Mouse (Mus musculus) embryonic facial prominence, embryonic 15.5 days (tissue): Measurements from ENCODE around the gene Gm10234. TPM values are rescaled to one million over a fixed set of nuclear protein-coding genes. Genes with fewer than 3 reads are reported as not detected.

Experiments
- ATAC-seq: fragments of 200-750 bp; cut with Nextera tagmentation; 2 replicates; pipeline ENCODE4 v1.8.0; 2017; ENCODE audit warnings: low read depth, moderate TSS enrichment; ENCODE audit not compliant: insufficient number of reproducible peaks, low FRiP score, low TSS enrichment
- H3K27ac ChIP-seq: fragments of 300-500 bp; sonication (generic); replicated peaks from 2 replicates; pipeline ENCODE4 v1.5.1; 2015; ENCODE audit warnings: mild to moderate bottlenecking, inconsistent platforms
- H3K27me3 ChIP-seq: fragments of 300-500 bp; sonication (generic); 2 replicates; pipeline ENCODE4 v1.6.1; 2015; ENCODE audit warnings: inconsistent platforms
- H3K36me3 ChIP-seq: fragments of 300-500 bp; sonication (generic); 2 replicates; pipeline ENCODE4 v1.6.1; 2015; ENCODE audit warnings: mild to moderate bottlenecking, inconsistent platforms
- H3K4me1 ChIP-seq: fragments of 300-500 bp; sonication (generic); 2 replicates; pipeline ENCODE4 v1.6.1; 2015; ENCODE audit warnings: inconsistent platforms
- H3K4me2 ChIP-seq: fragments of 300-500 bp; sonication (generic); replicated peaks from 2 replicates; pipeline ENCODE4 v1.6.1; 2015; ENCODE audit warnings: mild to moderate bottlenecking, inconsistent platforms
- H3K4me3 ChIP-seq: fragments of 300-500 bp; sonication (generic); replicated peaks from 2 replicates; pipeline ENCODE4 v1.5.1; 2015; ENCODE audit warnings: mild to moderate bottlenecking, inconsistent platforms
- H3K9ac ChIP-seq: fragments of 300-500 bp; sonication (generic); 2 replicates; pipeline ENCODE4 v1.6.1; 2015; ENCODE audit warnings: inconsistent platforms
- H3K9me3 ChIP-seq: fragments of 300-500 bp; sonication (generic); replicated peaks from 2 replicates; pipeline ENCODE4 v1.6.1; 2016; ENCODE audit warnings: inconsistent platforms
- WGBS: fragments of 180-500 bp; shearing (Covaris S2); methylation state at CpG from one replicate; pipeline ENCODE4 v1.1.7; 2015; 5-methylcytosine and 5-hydroxymethylcytosine counted together
- polyA plus RNA-seq: library from polyadenylated mRNA; unstranded; fragments of >200 nt; fragmentation: Nextera tagmentation; extraction: Ambion mirVana; gene quantifications from 2 replicates; pipeline ENCODE4 v1.2.1, GENCODE M21; 2015

Gene Gm10234
- polyA plus RNA-seq, result not detected in 2 replicates

- Histone ChIP-seq H3K27me3 (no peaks in the 10 kb centered on the region), H3K4me3 (no peak within 1 kb of the TSS), H3K4me2 (no peak within 1 kb of the TSS), H3K36me3 (no peaks in the 10 kb centered on the region), H3K9ac (no peak within 1 kb of the TSS), H3K4me1 (no peaks in the 10 kb centered on the region), H3K27ac (no peak within 1 kb of the TSS), H3K9me3 (no peaks in the 10 kb centered on the region)
- ATAC-seq, result no peak
Observed at GRCm38 (mm10) chr6:95321812-95322211, at the start of gene Gm10234. Gm10234 (plus strand) TSS chr6:95322112.

- 97% methylated on average over 1 of the region's 1 CpGs for WGBS
- Histone ChIP-seq H3K4me2 (no peak overlapping the region), H3K4me1 (no peaks in the 10 kb centered on the region), H3K27me3 (no peaks in the 10 kb centered on the region), H3K4me3 (no peak overlapping the region), H3K9ac (no peak overlapping the region), H3K27ac (no peak overlapping the region), H3K36me3 (no peaks in the 10 kb centered on the region), H3K9me3 (no peaks in the 10 kb centered on the region)
- no peak for ATAC-seq
Observed at GRCm38 (mm10) chr6:95277633-95278032, 44.3 kb upstream of the Gm10234 start.

GRCm38 (mm10) chr6:95296025-95296424 is 25.9 kb upstream of the Gm10234 start:
- Histone ChIP-seq H3K4me1 (no peaks in the 10 kb centered on the region), H3K27me3 (no peaks in the 10 kb centered on the region), H3K4me2 (no peak overlapping the region), H3K27ac (no peak overlapping the region), H3K36me3 (no peaks in the 10 kb centered on the region), H3K9ac (no peak overlapping the region), H3K9me3 (no peaks in the 10 kb centered on the region), H3K4me3 (no peak overlapping the region)
- no peak for ATAC-seq
- WGBS, result 60% methylated on average over 4 of the region's 4 CpGs

- 66% methylated on average over 3 of the region's 3 CpGs for WGBS
- no peaks in the 10 kb centered on the region for H3K4me1 ChIP-seq
- H3K36me3 ChIP-seq, result no peaks in the 10 kb centered on the region
- H3K9ac ChIP-seq, result no peak overlapping the region
- H3K27ac ChIP-seq, result no peak overlapping the region
- no peak overlapping the region for H3K4me2 ChIP-seq
- no peaks in the 10 kb centered on the region for H3K9me3 ChIP-seq
- no peaks in the 10 kb centered on the region for H3K27me3 ChIP-seq
- no peak overlapping the region for H3K4me3 ChIP-seq
- no peak for ATAC-seq
Observed at GRCm38 (mm10) chr6:95298387-95298786, 23.5 kb upstream of the Gm10234 start.

- no peak overlapping the region for H3K4me2 ChIP-seq
- H3K27ac ChIP-seq, result no peak overlapping the region
- no peaks in the 10 kb centered on the region for H3K36me3 ChIP-seq
- no peak for ATAC-seq
- H3K9ac ChIP-seq, result no peak overlapping the region
- no peaks in the 10 kb centered on the region for H3K4me1 ChIP-seq
- H3K9me3 ChIP-seq, result no peaks in the 10 kb centered on the region
- no peaks in the 10 kb centered on the region for H3K27me3 ChIP-seq
- 68% methylated on average over 2 of the region's 2 CpGs for WGBS
- no peak overlapping the region for H3K4me3 ChIP-seq
Observed at GRCm38 (mm10) chr6:95300658-95301057, 21.3 kb upstream of the Gm10234 start.

GRCm38 (mm10) chr6:95331191-95331590 is 9.3 kb downstream of the Gm10234 start:
- no peak overlapping the region for H3K4me2 ChIP-seq
- H3K9ac ChIP-seq, result no peak overlapping the region
- no peaks in the 10 kb centered on the region for H3K36me3 ChIP-seq
- H3K27ac ChIP-seq, result no peak overlapping the region
- WGBS, result 75% methylated on average over 5 of the region's 5 CpGs
- ATAC-seq, result no peak
- H3K9me3 ChIP-seq, result no peaks in the 10 kb centered on the region
- H3K4me3 ChIP-seq, result no peak overlapping the region
- H3K4me1 ChIP-seq, result no peaks in the 10 kb centered on the region
- H3K27me3 ChIP-seq, result no peaks in the 10 kb centered on the region

GRCm38 (mm10) chr6:95334781-95335180 is 12.9 kb downstream of the Gm10234 start:
- Histone ChIP-seq H3K4me2 (no peak overlapping the region), H3K27ac (no peak overlapping the region), H3K4me1 (no peaks in the 10 kb centered on the region), H3K27me3 (no peaks in the 10 kb centered on the region), H3K4me3 (no peak overlapping the region), H3K9ac (no peak overlapping the region), H3K36me3 (no peaks in the 10 kb centered on the region), H3K9me3 (no peaks in the 10 kb centered on the region)
- 75% methylated on average over 6 of the region's 6 CpGs for WGBS
- no peak for ATAC-seq

- H3K9ac ChIP-seq, result no peak overlapping the region
- no peak overlapping the region for H3K27ac ChIP-seq
- no peaks in the 10 kb centered on the region for H3K4me1 ChIP-seq
- H3K4me3 ChIP-seq, result no peak overlapping the region
- ATAC-seq, result no peak
- no peak overlapping the region for H3K4me2 ChIP-seq
- H3K27me3 ChIP-seq, result no peaks in the 10 kb centered on the region
- H3K9me3 ChIP-seq, result no peaks in the 10 kb centered on the region
- no peaks in the 10 kb centered on the region for H3K36me3 ChIP-seq
Observed at GRCm38 (mm10) chr6:95349378-95349777, 27.5 kb downstream of the Gm10234 start.

- ATAC-seq, result no peak
- H3K4me2 ChIP-seq, result no peak overlapping the region
- H3K27me3 ChIP-seq, result no peaks in the 10 kb centered on the region
- no peaks in the 10 kb centered on the region for H3K36me3 ChIP-seq
- no peaks in the 10 kb centered on the region for H3K9me3 ChIP-seq
- WGBS, result 83% methylated on average over 7 of the region's 7 CpGs
- H3K4me1 ChIP-seq, result no peaks in the 10 kb centered on the region
- no peak overlapping the region for H3K27ac ChIP-seq
- H3K4me3 ChIP-seq, result no peak overlapping the region
- no peak overlapping the region for H3K9ac ChIP-seq
Observed at GRCm38 (mm10) chr6:95353043-95353442, 31.1 kb downstream of the Gm10234 start.

GRCm38 (mm10) chr6:95353886-95354285 is 32.0 kb downstream of the Gm10234 start:
- Histone ChIP-seq H3K4me3 (no peak overlapping the region), H3K4me1 (no peaks in the 10 kb centered on the region), H3K27ac (no peak overlapping the region), H3K9ac (no peak overlapping the region), H3K4me2 (no peak overlapping the region), H3K27me3 (no peaks in the 10 kb centered on the region), H3K9me3 (no peaks in the 10 kb centered on the region), H3K36me3 (no peaks in the 10 kb centered on the region)
- ATAC-seq, result no peak
- 85% methylated on average over 1 of the region's 1 CpGs for WGBS

- Histone ChIP-seq H3K36me3 (no peaks in the 10 kb centered on the region), H3K27ac (no peak overlapping the region), H3K9me3 (no peaks in the 10 kb centered on the region), H3K4me1 (no peaks in the 10 kb centered on the region), H3K9ac (no peak overlapping the region), H3K27me3 (no peaks in the 10 kb centered on the region; the same call in 1 of the 2 replicates), H3K4me2 (no peak overlapping the region), H3K4me3 (no peak overlapping the region)
- WGBS, result 56% methylated on average over 5 of the region's 5 CpGs
- ATAC-seq, result no peak
Observed at GRCm38 (mm10) chr6:95360084-95360483, 38.2 kb downstream of the Gm10234 start.

GRCm38 (mm10) chr6:95362707-95363106 is 40.8 kb downstream of the Gm10234 start:
- 55% methylated on average over 5 of the region's 5 CpGs for WGBS
- Histone ChIP-seq H3K9ac (no peak overlapping the region), H3K27me3 (no peaks in the 10 kb centered on the region; the same call in 1 of the 2 replicates), H3K4me3 (no peak overlapping the region), H3K9me3 (no peaks in the 10 kb centered on the region), H3K27ac (no peak overlapping the region), H3K4me1 (no peaks in the 10 kb centered on the region), H3K4me2 (no peak overlapping the region), H3K36me3 (no peaks in the 10 kb centered on the region)
- ATAC-seq, result no peak
